Mouse (Mus musculus) splenic B cell, adult 2 months (primary cell): ENCODE data around the gene Gemin6.
"Not testable (repeated sequence)": the region's sequence is repeated elsewhere in the genome, so short reads cannot be mapped to it uniquely, and the experiment has no call there.

Source experiments
- DNase-seq: peaks from one replicate; pipeline ENCODE4 v3.0.0-alpha.2; 2011; ENCODE audit warnings: low read depth, low spot score
- H3K27me3 ChIP-seq: 2 replicates; pipeline ENCODE4 v1.6.1; 2012; ENCODE audit warnings: mild to moderate bottlenecking, low read length, moderate library complexity, mixed read lengths; ENCODE audit not compliant: control insufficient read depth, poor library complexity, insufficient read depth, severe bottlenecking
- H3K36me3 ChIP-seq: 2 replicates; pipeline ENCODE4 v1.6.1; 2012; ENCODE audit warnings: mild to moderate bottlenecking, low read length, moderate library complexity, mixed read lengths; ENCODE audit not compliant: control insufficient read depth, poor library complexity, insufficient read depth, severe bottlenecking

Gemin6 gene

GRCm38 (mm10) chr17:80224326-80225116 lies at the start of gene Gemin6:
Gene Gemin6, plus strand, starts transcription at chr17:80224441.
- DNase-seq, result peak; percentile 85
- H3K36me3 ChIP-seq, result no peaks in the 10 kb centered on the region
- H3K27me3 ChIP-seq, result no peaks in the 10 kb centered on the region

- DNase-seq, result peak; percentile 50
- H3K27me3 ChIP-seq, result no peaks in the 10 kb centered on the region
- H3K36me3 ChIP-seq, result no peaks in the 10 kb centered on the region
Observed at GRCm38 (mm10) chr17:80174699-80175385, 49.4 kb upstream of the Gemin6 start.

- DNase-seq, result no peak
- no peaks in the 10 kb centered on the region for H3K36me3 ChIP-seq
- no peaks in the 10 kb centered on the region for H3K27me3 ChIP-seq
Observed at GRCm38 (mm10) chr17:80175386-80175739, 48.9 kb upstream of the Gemin6 start.

- no peak for DNase-seq
- no peaks in the 10 kb centered on the region for H3K27me3 ChIP-seq
- no peaks in the 10 kb centered on the region for H3K36me3 ChIP-seq
Observed at GRCm38 (mm10) chr17:80175966-80176365, 48.3 kb upstream of the Gemin6 start.

- H3K36me3 ChIP-seq, DNase-seq, H3K27me3 ChIP-seq: not testable (repeated sequence)
Observed at GRCm38 (mm10) chr17:80178846-80179245, 45.4 kb upstream of the Gemin6 start.

- H3K27me3 ChIP-seq, result no peaks in the 10 kb centered on the region
- DNase-seq, result peak; percentile 81
- H3K36me3 ChIP-seq, result no peaks in the 10 kb centered on the region
Observed at GRCm38 (mm10) chr17:80179959-80180358, 44.3 kb upstream of the Gemin6 start.

- Histone ChIP-seq H3K27me3 (no peaks in the 10 kb centered on the region), H3K36me3 (no peaks in the 10 kb centered on the region)
- no peak for DNase-seq
Observed at GRCm38 (mm10) chr17:80180468-80180867, 43.8 kb upstream of the Gemin6 start.

- Histone ChIP-seq H3K36me3 (no peaks in the 10 kb centered on the region), H3K27me3 (no peaks in the 10 kb centered on the region)
- DNase-seq, result peak; percentile 36
Observed at GRCm38 (mm10) chr17:80183615-80184014, 40.6 kb upstream of the Gemin6 start.

GRCm38 (mm10) chr17:80193075-80193474 lies 31.2 kb upstream of the Gemin6 start:
- Histone ChIP-seq H3K36me3 (no peaks in the 10 kb centered on the region; the same call in 1 of the 2 replicates), H3K27me3 (no peaks in the 10 kb centered on the region)
- peak; percentile 53 for DNase-seq

GRCm38 (mm10) chr17:80199160-80199778 lies 25.0 kb upstream of the Gemin6 start:
- H3K36me3 ChIP-seq, result peaks cover 13% of the 10 kb centered on the region
- H3K27me3 ChIP-seq, result no peaks in the 10 kb centered on the region
- no peak for DNase-seq

- H3K27me3 ChIP-seq, result no peaks in the 10 kb centered on the region
- peaks cover 17% of the 10 kb centered on the region for H3K36me3 ChIP-seq
- DNase-seq, result no peak
Observed at GRCm38 (mm10) chr17:80205657-80206056, 18.6 kb upstream of the Gemin6 start.

GRCm38 (mm10) chr17:80206301-80206670 lies 18.0 kb upstream of the Gemin6 start:
- DNase-seq, result no peak
- H3K27me3 ChIP-seq, result no peaks in the 10 kb centered on the region
- peaks cover 17% of the 10 kb centered on the region for H3K36me3 ChIP-seq

- Histone ChIP-seq H3K36me3 (peaks cover 13% of the 10 kb centered on the region), H3K27me3 (no peaks in the 10 kb centered on the region)
- peak; percentile 97 for DNase-seq
Observed at GRCm38 (mm10) chr17:80206671-80207581, 17.3 kb upstream of the Gemin6 start, which contains the start of the genes Srsf7 and Ttc39d. Gene Srsf7, minus strand, starts transcription at chr17:80207307. Gene Ttc39d, plus strand, starts transcription at chr17:80207460.

- not testable (repeated sequence) for H3K36me3 ChIP-seq, H3K27me3 ChIP-seq, DNase-seq
Observed at GRCm38 (mm10) chr17:80213998-80214397, 10.2 kb upstream of the Gemin6 start.
